Mouse (Mus musculus): Measurements from ENCODE around the gene Fanca.
"Not testable (repeated sequence)": the region's sequence is repeated elsewhere in the genome, so short reads cannot be mapped to it uniquely, and the experiment has no call there.

Fanca gene

GRCm38 (mm10) chr8:123267926-123268656 is 50.3 kb downstream of the Fanca start:
- DNase-seq = no peak

- not testable (repeated sequence) for DNase-seq
These were observed 60.8 kb downstream of the Fanca start for GRCm38 (mm10) chr8:123257593-123257992.

GRCm38 (mm10) chr8:123257114-123257513 is 61.3 kb downstream of the Fanca start:
- no peak for DNase-seq

- DNase-seq = no peak
These were observed 63.2 kb downstream of the Fanca start for GRCm38 (mm10) chr8:123255170-123255569.

- peak; percentile 90 for DNase-seq
These were observed 64.1 kb downstream of the Fanca start, which contains the start of the genes Zfp276 and Vps9d1 for GRCm38 (mm10) chr8:123254099-123254885. TSS of gene Zfp276 (plus strand) at chr8:123254195. TSS of gene Vps9d1 (minus strand) at chr8:123254348.

GRCm38 (mm10) chr8:123253451-123254098 is 64.8 kb downstream of the Fanca start:
- DNase-seq = no peak

- DNase-seq = no peak
These were observed 65.5 kb downstream of the Fanca start for GRCm38 (mm10) chr8:123252925-123253324.

- DNase-seq = no peak
These were observed 67.4 kb downstream of the Fanca start for GRCm38 (mm10) chr8:123250940-123251339.

- DNase-seq = no peak
These were observed 69.8 kb downstream of the Fanca start for GRCm38 (mm10) chr8:123248596-123248995.

- DNase-seq = no peak
These were observed 70.6 kb downstream of the Fanca start for GRCm38 (mm10) chr8:123247748-123248147.

GRCm38 (mm10) chr8:123245543-123245942 is 72.8 kb downstream of the Fanca start:
- DNase-seq = no peak

GRCm38 (mm10) chr8:123244382-123244781 is 74.0 kb downstream of the Fanca start:
- no peak for DNase-seq

- no peak for DNase-seq
These were observed 75.3 kb downstream of the Fanca start for GRCm38 (mm10) chr8:123243053-123243452.

- no peak for DNase-seq
These were observed 76.1 kb downstream of the Fanca start for GRCm38 (mm10) chr8:123242107-123242923.

GRCm38 (mm10) chr8:123239398-123239797 is 79.0 kb downstream of the Fanca start:
- DNase-seq = no peak

- peak; percentile 98 for DNase-seq
These were observed 82.6 kb downstream of the Fanca start, which contains the start of gene Spata2l for GRCm38 (mm10) chr8:123235520-123236497. TSS of gene Spata2l (minus strand) at chr8:123236233.

GRCm38 (mm10) chr8:123234918-123235519 is 83.4 kb downstream of the Fanca start:
- DNase-seq = peak; percentile 29

GRCm38 (mm10) chr8:123233760-123234159 is 84.6 kb downstream of the Fanca start:
- DNase-seq = no peak

- no peak for DNase-seq
These were observed 85.1 kb downstream of the Fanca start for GRCm38 (mm10) chr8:123233300-123233699.

GRCm38 (mm10) chr8:123232553-123232952 is 85.8 kb downstream of the Fanca start:
- DNase-seq = no peak

- no peak for DNase-seq
These were observed 86.6 kb downstream of the Fanca start for GRCm38 (mm10) chr8:123231742-123232141.

Data from thymus, postnatal 14 days (tissue).